Mouse (Mus musculus) urinary bladder, postnatal 4 days (tissue): Measurements from ENCODE around the gene Washc4.

Source experiments
- DNase-seq, 2 experiments: peaks; one replicate each; pipeline ENCODE4 v3.0.0; 2021 to 2022; ENCODE audit warnings: low spot score in 2 of 2

Gene Washc4

GRCm38 (mm10) chr10:83600650-83601049 lies 57.1 kb downstream of the Washc4 start:
- peak in 1 of 2 experiments; percentile 52 for DNase-seq

GRCm38 (mm10) chr10:83603956-83604564 lies 60.5 kb downstream of the Washc4 start:
- no peak for DNase-seq

- DNase-seq, result no peak
Observed at GRCm38 (mm10) chr10:83605637-83606183, 62.2 kb downstream of the Washc4 start.

- DNase-seq, result peak in 1 of 2 experiments; percentile 19
Observed at GRCm38 (mm10) chr10:83607111-83607510, 63.6 kb downstream of the Washc4 start.

GRCm38 (mm10) chr10:83608596-83608995 lies 65.0 kb downstream of the Washc4 start:
- peak in 1 of 2 experiments; percentile 53 for DNase-seq

- DNase-seq, result peak in 1 of 2 experiments; percentile 44
Observed at GRCm38 (mm10) chr10:83610518-83610917, 67.0 kb downstream of the Washc4 start.

GRCm38 (mm10) chr10:83611863-83612262 lies 68.3 kb downstream of the Washc4 start:
- peak in 1 of 2 experiments; percentile 50 for DNase-seq

GRCm38 (mm10) chr10:83612648-83613215 lies 69.2 kb downstream of the Washc4 start:
- DNase-seq, result peak in 1 of 2 experiments; percentile 59

- peak in 1 of 2 experiments; percentile 57 for DNase-seq
Observed at GRCm38 (mm10) chr10:83617366-83617765, 73.8 kb downstream of the Washc4 start.

- DNase-seq, result no peak
Observed at GRCm38 (mm10) chr10:83618819-83619440, 75.4 kb downstream of the Washc4 start.

GRCm38 (mm10) chr10:83620350-83621055 lies 77.0 kb downstream of the Washc4 start:
- DNase-seq, result no peak

- no peak for DNase-seq
Observed at GRCm38 (mm10) chr10:83624065-83624464, 80.5 kb downstream of the Washc4 start.

GRCm38 (mm10) chr10:83624841-83625240 lies 81.3 kb downstream of the Washc4 start:
- DNase-seq, result no peak

GRCm38 (mm10) chr10:83627113-83627687 lies 83.6 kb downstream of the Washc4 start:
- DNase-seq, result no peak

- no peak for DNase-seq
Observed at GRCm38 (mm10) chr10:83628241-83628640, 84.7 kb downstream of the Washc4 start.

GRCm38 (mm10) chr10:83629190-83629781 lies 85.7 kb downstream of the Washc4 start:
- no peak for DNase-seq

- no peak for DNase-seq
Observed at GRCm38 (mm10) chr10:83629878-83630277, 86.3 kb downstream of the Washc4 start.

- no peak for DNase-seq
Observed at GRCm38 (mm10) chr10:83630899-83631298, 87.3 kb downstream of the Washc4 start.

GRCm38 (mm10) chr10:83631775-83632174 lies 88.2 kb downstream of the Washc4 start:
- no peak for DNase-seq

- DNase-seq, result no peak
Observed at GRCm38 (mm10) chr10:83632806-83633374, 89.3 kb downstream of the Washc4 start.

GRCm38 (mm10) chr10:83634461-83634860 lies 90.9 kb downstream of the Washc4 start:
- DNase-seq, result no peak
